Mouse (Mus musculus): ENCODE measurements at regions not wholly inside any gene's neighbourhood (a gene's known extent, or its start where the extent isn't known, plus 50 kb on each side); places are given as distances from the start of the nearest gene placed in this dataset.

DNA sequence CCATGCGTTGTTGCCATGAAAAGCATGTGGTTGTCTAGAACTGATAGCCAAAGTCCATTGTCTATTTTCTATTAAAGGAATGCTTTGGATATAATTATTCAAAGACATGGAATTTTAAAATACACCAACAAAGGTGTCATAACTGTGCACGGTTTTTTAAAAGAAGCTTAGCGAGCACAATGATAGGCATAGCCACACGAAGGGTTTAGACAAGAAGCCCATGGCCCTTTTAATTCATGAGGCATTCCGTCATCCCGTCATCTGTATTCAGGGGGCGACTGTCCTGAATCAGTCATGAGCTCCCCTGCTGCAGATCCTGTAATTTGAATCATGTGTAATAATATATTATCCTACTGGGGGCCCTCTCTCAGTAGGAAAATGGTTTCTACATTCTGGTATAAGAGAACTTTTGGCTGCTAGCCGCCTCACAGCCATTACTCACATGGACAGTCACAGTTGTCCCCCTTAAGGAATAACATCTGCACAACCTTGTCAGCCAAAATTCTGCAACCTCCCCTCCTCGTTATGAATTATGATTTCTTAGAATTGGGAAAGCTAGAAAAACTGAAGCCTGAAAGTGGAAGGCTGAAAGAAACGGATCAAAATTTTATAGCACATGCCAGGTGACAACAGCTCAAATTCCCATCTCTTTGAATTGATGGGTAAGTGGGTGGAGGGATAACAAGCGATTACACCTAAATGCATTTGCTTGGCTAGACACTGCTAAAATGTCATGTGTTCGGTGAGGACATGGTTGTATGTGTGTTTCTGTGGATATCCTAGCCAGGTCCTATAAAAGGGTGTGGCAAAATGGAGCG is 225.1 kb downstream of the Usp25 start:
- no peak for DNase-seq (ENCODE audit: low spot score in 2 of 2)

DNA sequence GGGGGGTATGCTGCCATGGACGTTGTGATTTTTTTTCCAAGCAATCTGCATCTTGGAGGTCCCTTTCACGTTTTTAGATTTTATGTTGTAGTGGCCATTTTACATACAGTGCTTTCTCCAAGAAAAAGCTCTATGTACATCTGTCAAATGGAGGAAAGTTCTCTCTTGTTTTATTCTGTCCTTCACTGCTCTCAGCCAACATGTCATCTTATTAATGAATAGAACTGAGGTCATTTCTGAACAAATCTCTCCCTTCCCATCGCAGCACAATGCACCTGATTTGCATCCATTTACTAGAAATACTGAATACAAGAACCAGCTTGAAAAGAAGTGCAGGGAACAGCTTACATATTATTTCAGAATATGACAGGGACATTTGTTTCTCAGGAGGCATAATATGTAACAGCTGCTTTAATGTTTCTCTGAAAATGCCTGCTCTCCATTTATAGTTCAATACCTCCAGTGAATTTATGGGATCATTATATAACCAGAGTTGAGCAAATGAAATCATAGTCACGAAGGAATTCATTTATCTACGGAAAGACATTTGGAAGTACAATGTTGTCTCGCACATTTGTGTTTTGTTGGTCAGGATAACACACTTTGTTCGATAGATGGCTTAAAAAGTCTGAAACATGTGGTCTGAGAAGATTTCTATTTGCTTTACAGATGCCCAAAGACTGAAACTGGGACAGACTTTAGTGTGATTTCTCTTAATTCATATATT is 224.3 kb downstream of the Usp25 start:
- DNase-seq (ENCODE audit: low spot score in 2 of 2): no peak

DNA sequence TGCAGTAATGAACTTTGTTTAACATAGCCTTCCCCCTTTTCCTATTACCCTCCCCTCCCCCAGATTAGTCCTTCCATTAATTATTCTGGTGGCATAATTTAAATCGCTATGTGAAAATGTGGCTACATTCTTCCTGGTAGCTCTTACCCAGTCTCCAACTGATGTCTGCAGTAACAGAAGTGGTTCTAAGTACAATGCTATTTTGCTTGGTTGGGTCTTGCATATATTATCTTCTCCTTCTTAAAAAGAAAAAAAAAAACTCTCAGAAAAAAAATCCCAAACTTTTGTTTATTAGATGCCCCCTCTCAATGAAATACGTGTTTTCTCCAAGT is 223.7 kb downstream of the Usp25 start:
- DNase-seq (ENCODE audit: low spot score in 2 of 2): no peak

DNA sequence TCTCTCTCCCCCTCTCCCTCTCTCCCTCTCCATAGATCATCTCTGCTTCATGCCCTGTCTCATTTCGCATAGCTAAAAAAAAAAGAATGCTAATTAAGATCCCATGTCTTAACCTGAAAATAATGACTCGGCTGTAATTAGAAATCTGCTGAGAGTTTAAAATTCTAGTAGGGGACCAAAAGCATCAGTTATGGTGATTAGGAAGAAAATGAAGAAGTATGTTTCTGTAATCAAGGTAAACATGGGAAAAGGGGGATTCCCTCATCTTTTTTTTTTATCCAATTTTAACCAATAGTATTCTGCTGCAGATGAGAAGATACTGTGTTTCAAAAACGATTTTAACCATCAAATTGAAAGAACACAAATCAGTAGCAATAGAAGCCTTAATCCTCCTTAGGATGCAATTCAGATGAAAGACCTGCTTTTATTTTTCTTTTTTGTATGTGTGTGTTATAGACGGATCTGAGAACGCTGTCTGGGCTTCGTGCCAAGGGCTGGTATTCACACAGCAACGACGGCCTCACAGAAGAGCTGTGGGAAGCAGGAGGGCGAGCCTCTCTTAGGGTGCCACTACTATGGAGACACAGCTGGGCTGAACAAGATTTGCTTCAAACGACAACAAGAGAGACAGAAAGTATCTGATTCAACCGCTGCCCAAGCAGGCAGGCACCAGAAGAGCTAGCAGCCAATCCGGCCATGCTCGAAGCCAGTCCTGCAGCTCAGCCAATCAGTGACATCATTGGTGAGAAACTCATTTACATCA is 223.2 kb downstream of the Usp25 start:
- peak in 1 of 2 experiments; percentile 7 for DNase-seq (ENCODE audit: low spot score in 2 of 2)

DNA sequence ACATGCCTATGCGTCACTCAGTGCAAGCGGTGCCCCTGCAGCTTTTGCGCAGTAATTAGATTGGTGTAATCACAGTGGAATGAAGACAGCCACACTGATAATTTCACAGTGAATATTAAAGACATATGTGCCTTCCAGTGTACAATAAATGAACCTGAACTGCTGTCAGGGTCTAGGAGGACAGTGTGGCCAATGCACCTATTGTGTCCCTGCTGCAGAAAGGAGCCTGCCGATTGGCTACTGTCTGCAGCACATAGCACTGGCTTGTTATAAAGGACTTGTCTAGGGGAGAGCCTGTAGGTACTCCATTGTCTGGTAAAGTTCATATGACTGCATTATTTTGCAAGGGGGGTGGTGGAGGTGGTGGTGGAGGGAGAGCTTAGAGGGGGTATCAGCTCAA is 222.5 kb downstream of the Usp25 start:
- no peak for DNase-seq (ENCODE audit: low spot score in 2 of 2)

DNA sequence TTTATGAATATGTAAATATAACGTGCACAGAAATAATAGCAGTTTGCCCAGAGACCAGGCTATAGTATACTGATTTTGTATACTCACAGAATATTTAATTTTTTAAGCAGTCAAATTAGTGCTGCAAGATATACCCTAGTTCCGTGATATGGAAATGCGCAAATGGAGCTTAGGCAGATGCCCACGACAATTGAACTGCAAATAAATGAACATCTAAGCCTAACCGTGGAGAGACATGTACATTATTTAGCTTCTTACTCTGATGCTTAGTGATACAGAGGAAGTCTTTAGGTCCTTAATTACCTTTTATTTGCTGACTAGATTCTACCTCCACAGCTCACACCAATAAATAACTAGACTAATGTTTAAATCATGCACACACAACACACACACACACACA is 221.9 kb downstream of the Usp25 start:
- no peak for DNase-seq (ENCODE audit: low spot score in 2 of 2)

Data from gastrocnemius, adult 8-10 months (tissue).